Mouse (Mus musculus) myocyte (in vitro differentiated cells): ENCODE data around the gene Ptprd. TPM values are rescaled to one million over a fixed set of nuclear protein-coding genes. Genes with fewer than 3 reads are reported as not detected.

Source experiments
- H3K27me3 ChIP-seq: one replicate; pipeline ENCODE4 v1.6.1; 2011; ENCODE audit not compliant: control insufficient read depth, insufficient read depth, insufficient read length
- H3K36me3 ChIP-seq: one replicate; pipeline ENCODE4 v1.6.1; 2011; ENCODE audit not compliant: control insufficient read depth, insufficient read depth
- H3K4me2 ChIP-seq: one replicate; pipeline ENCODE4 v1.6.1; 2011; ENCODE audit warnings: low read depth, control low read depth
- H3K4me3 ChIP-seq: one replicate; pipeline ENCODE4 v1.5.1; 2011; ENCODE audit warnings: mild to moderate bottlenecking, control low read depth, moderate library complexity
- H3K79me2 ChIP-seq: one replicate; pipeline ENCODE4 v1.6.1; 2011; ENCODE audit not compliant: control insufficient read depth, insufficient read depth
- H3ac ChIP-seq: one replicate; pipeline ENCODE4 v1.6.1; 2011; ENCODE audit not compliant: control insufficient read depth, insufficient read length
- CEBPB ChIP-seq: IDR thresholded peaks from 2 replicates; pipeline ENCODE4 v1.6.1; 2011; ENCODE audit warnings: mild to moderate bottlenecking, moderate library complexity; ENCODE audit not compliant: poor library complexity, insufficient read depth, severe bottlenecking
- E2F4 ChIP-seq: IDR thresholded peaks from one replicate; pipeline ENCODE4 v1.6.1; 2011; ENCODE audit warnings: mild to moderate bottlenecking, control low read depth, moderate library complexity; ENCODE audit not compliant: insufficient read depth
- MAX ChIP-seq: IDR thresholded peaks from one replicate; pipeline ENCODE4 v1.6.1; 2011; ENCODE audit warnings: low read depth, mild to moderate bottlenecking, control low read depth
- MYOD1 ChIP-seq, 3 experiments: IDR thresholded peaks; one replicate each; pipeline ENCODE4 v1.6.1; 2011; ENCODE audit warnings: control low read depth in 2 of 3, low read depth in 2 of 3, mild to moderate bottlenecking in 2 of 3, moderate library complexity in 1 of 3; ENCODE audit not compliant: insufficient read length in 2 of 3, control insufficient read depth in 1 of 3
- MYOG ChIP-seq, 3 experiments: IDR thresholded peaks; one replicate each; pipeline ENCODE4 v1.6.1; 2011; ENCODE audit warnings: control low read depth in 2 of 3, low read depth in 2 of 3, mild to moderate bottlenecking in 2 of 3; ENCODE audit not compliant: insufficient read length in 2 of 3, control insufficient read depth in 1 of 3, insufficient read depth in 1 of 3
- POLR2A ChIP-seq: IDR thresholded peaks from one replicate; pipeline ENCODE4 v1.6.1; 2011; ENCODE audit warnings: low read depth, mild to moderate bottlenecking, control low read depth, moderate library complexity; ENCODE audit not compliant: insufficient read length
- POLR2AphosphoS2 ChIP-seq: IDR thresholded peaks from one replicate; pipeline ENCODE4 v1.6.1; 2011; ENCODE audit warnings: low read depth, control low read depth; ENCODE audit not compliant: insufficient read length
- REST ChIP-seq: IDR thresholded peaks from one replicate; pipeline ENCODE4 v1.6.1; 2011; ENCODE audit warnings: mild to moderate bottlenecking, control low read depth, moderate library complexity; ENCODE audit not compliant: insufficient read depth, insufficient read length
- SRF ChIP-seq: IDR thresholded peaks from one replicate; pipeline ENCODE4 v1.6.1; 2011; ENCODE audit warnings: low read depth; ENCODE audit not compliant: control insufficient read depth, insufficient read length
- TCF12 ChIP-seq: IDR thresholded peaks from one replicate; pipeline ENCODE4 v1.6.1; 2011; ENCODE audit warnings: mild to moderate bottlenecking, control low read depth; ENCODE audit not compliant: poor library complexity, insufficient read depth, severe bottlenecking
- TCF3 ChIP-seq: IDR thresholded peaks from one replicate; pipeline ENCODE4 v1.6.1; 2011; ENCODE audit warnings: low read depth, control low read depth; ENCODE audit not compliant: insufficient read length
- USF1 ChIP-seq: IDR thresholded peaks from one replicate; pipeline ENCODE4 v1.6.1; 2011; ENCODE audit warnings: low read depth, mild to moderate bottlenecking, control low read depth, moderate library complexity
- polyA plus RNA-seq: library from polyadenylated mRNA; unstranded; fragments of >200 nt; fragmentation: generic; extraction: Trizol; gene quantifications from one replicate; pipeline ENCODE4 v1.2.1, GENCODE M21; 2012; ENCODE audit warnings: missing spikeins

Ptprd gene
- polyA plus RNA-seq, 1 experiment, result 2.9 TPM

GRCm38 (mm10) chr4:76260686-76261085 is 1951.1 kb downstream of the Ptprd start:
- Histone ChIP-seq H3K27me3 (no peaks in the 10 kb centered on the region), H3K4me2 (no peak overlapping the region), H3K79me2 (no peaks in the 10 kb centered on the region), H3K4me3 (no peak overlapping the region), H3ac (no peak overlapping the region), H3K36me3 (no peaks in the 10 kb centered on the region)
- TF ChIP-seq REST, result no peak
- no peak for TF ChIP-seq TCF12
- no peak for TF ChIP-seq MYOD1 (IDR thresholded peaks at IDR 0.05; ENCODE audit: control insufficient read depth in 1 of 3, insufficient read length in 2 of 3, low read depth in 2 of 3)
- TF ChIP-seq USF1, result no peak
- TF ChIP-seq CEBPB, result no peak
- TF ChIP-seq MYOG (IDR thresholded peaks at IDR 0.05; ENCODE audit: control insufficient read depth in 1 of 3, insufficient read depth in 1 of 3, insufficient read length in 2 of 3, low read depth in 2 of 3), result no peak
- no peak for TF ChIP-seq POLR2AphosphoS2
- no peak for TF ChIP-seq TCF3
- TF ChIP-seq MAX, result no peak
- no peak for TF ChIP-seq POLR2A
- no peak for TF ChIP-seq E2F4
- TF ChIP-seq SRF, result no peak

- no peaks in the 10 kb centered on the region for H3K36me3 ChIP-seq
- H3K27me3 ChIP-seq, result no peaks in the 10 kb centered on the region
- H3ac ChIP-seq, result no peak overlapping the region
- H3K4me2 ChIP-seq, result peak overlapping the region; percentile 27
- H3K4me3 ChIP-seq, result no peak overlapping the region
- TF ChIP-seq MYOG (IDR thresholded peaks at IDR 0.05; ENCODE audit: control insufficient read depth in 1 of 3, insufficient read depth in 1 of 3, insufficient read length in 2 of 3, low read depth in 2 of 3), result no peak
- no peak for TF ChIP-seq POLR2AphosphoS2
- TF ChIP-seq USF1, result no peak
- no peak for TF ChIP-seq POLR2A
- no peak for TF ChIP-seq MYOD1 (IDR thresholded peaks at IDR 0.05; ENCODE audit: control insufficient read depth in 1 of 3, insufficient read length in 2 of 3, low read depth in 2 of 3)
- TF ChIP-seq MAX, result no peak
- no peak for TF ChIP-seq CEBPB
- no peak for TF ChIP-seq REST
- no peak for TF ChIP-seq TCF3
- no peak for TF ChIP-seq E2F4
- TF ChIP-seq TCF12, result no peak
- TF ChIP-seq SRF, result no peak
- no peaks in the 10 kb centered on the region for H3K79me2 ChIP-seq
These were observed 1951.5 kb downstream of the Ptprd start for GRCm38 (mm10) chr4:76260286-76260685.

- Histone ChIP-seq H3K27me3 (no peaks in the 10 kb centered on the region), H3K79me2 (no peaks in the 10 kb centered on the region), H3K4me3 (no peak overlapping the region), H3K36me3 (no peaks in the 10 kb centered on the region), H3ac (no peak overlapping the region), H3K4me2 (no peak overlapping the region)
- peak in 2 of 3 experiments; percentile 5 to 65 for TF ChIP-seq MYOG (IDR thresholded peaks at IDR 0.05; ENCODE audit: control insufficient read depth in 1 of 3, insufficient read depth in 1 of 3, insufficient read length in 2 of 3, low read depth in 2 of 3)
- no peak for TF ChIP-seq REST
- peak in 2 of 3 experiments; percentile 49 to 50 for TF ChIP-seq MYOD1 (IDR thresholded peaks at IDR 0.05; ENCODE audit: control insufficient read depth in 1 of 3, insufficient read length in 2 of 3, low read depth in 2 of 3)
These were observed 1952.1 kb downstream of the Ptprd start for GRCm38 (mm10) chr4:76259636-76260035.

- Histone ChIP-seq H3K27me3 (no peaks in the 10 kb centered on the region), H3K79me2 (no peaks in the 10 kb centered on the region), H3K36me3 (no peaks in the 10 kb centered on the region), H3K4me2 (no peak overlapping the region), H3ac (no peak overlapping the region), H3K4me3 (no peak overlapping the region)
- no peak for TF ChIP-seq POLR2A
- no peak for TF ChIP-seq REST
- TF ChIP-seq MAX, result no peak
- no peak for TF ChIP-seq SRF
- TF ChIP-seq MYOG (IDR thresholded peaks at IDR 0.05; ENCODE audit: control insufficient read depth in 1 of 3, insufficient read depth in 1 of 3, insufficient read length in 2 of 3, low read depth in 2 of 3), result no peak
- no peak for TF ChIP-seq MYOD1 (IDR thresholded peaks at IDR 0.05; ENCODE audit: control insufficient read depth in 1 of 3, insufficient read length in 2 of 3, low read depth in 2 of 3)
- no peak for TF ChIP-seq USF1
- no peak for TF ChIP-seq TCF3
- no peak for TF ChIP-seq TCF12
- TF ChIP-seq E2F4, result no peak
- TF ChIP-seq CEBPB, result no peak
- no peak for TF ChIP-seq POLR2AphosphoS2
These were observed 1967.4 kb downstream of the Ptprd start for GRCm38 (mm10) chr4:76244371-76244770.

GRCm38 (mm10) chr4:76241542-76241941 is 1970.2 kb downstream of the Ptprd start:
- no peak overlapping the region for H3K4me2 ChIP-seq
- TF ChIP-seq REST (no peak), POLR2A (no peak), MYOD1 (IDR thresholded peaks at IDR 0.05; ENCODE audit: control insufficient read depth in 1 of 3, insufficient read length in 2 of 3, low read depth in 2 of 3) (no peak), MAX (no peak), E2F4 (no peak), CEBPB (no peak), USF1 (no peak), TCF12 (no peak), SRF (no peak), POLR2AphosphoS2 (no peak), TCF3 (no peak), MYOG (IDR thresholded peaks at IDR 0.05; ENCODE audit: control insufficient read depth in 1 of 3, insufficient read depth in 1 of 3, insufficient read length in 2 of 3, low read depth in 2 of 3) (no peak)

More at GRCm38 (mm10) chr4:76241542-76241941, 1970.2 kb downstream of the Ptprd start:
- H3K36me3 ChIP-seq, result no peaks in the 10 kb centered on the region
- no peaks in the 10 kb centered on the region for H3K79me2 ChIP-seq
- no peak overlapping the region for H3ac ChIP-seq
- no peaks in the 10 kb centered on the region for H3K27me3 ChIP-seq
- no peak overlapping the region for H3K4me3 ChIP-seq
